Mouse (Mus musculus): ENCODE results near the gene Urah.
A peak's percentile ranks its signal among the peaks of the same experiment; 100 is the strongest.

The Urah gene

GRCm38 (mm10) chr7:140834968-140835757 lies at the start of gene Urah:
Gene Urah (plus strand): TSS chr7:140835018.
- no peak for DNase-seq

- no peak for DNase-seq
Measured at GRCm38 (mm10) chr7:140787406-140788052, 47.3 kb upstream of the Urah start, which contains the start of gene Syce1. Gene Syce1 (minus strand): TSS chr7:140787852.

GRCm38 (mm10) chr7:140788053-140788435 lies 46.8 kb upstream of the Urah start:
- DNase-seq: no peak

GRCm38 (mm10) chr7:140793541-140793940 lies 41.3 kb upstream of the Urah start:
- DNase-seq: no peak

- no peak for DNase-seq
Measured at GRCm38 (mm10) chr7:140797619-140798018, 37.2 kb upstream of the Urah start.

DNA sequence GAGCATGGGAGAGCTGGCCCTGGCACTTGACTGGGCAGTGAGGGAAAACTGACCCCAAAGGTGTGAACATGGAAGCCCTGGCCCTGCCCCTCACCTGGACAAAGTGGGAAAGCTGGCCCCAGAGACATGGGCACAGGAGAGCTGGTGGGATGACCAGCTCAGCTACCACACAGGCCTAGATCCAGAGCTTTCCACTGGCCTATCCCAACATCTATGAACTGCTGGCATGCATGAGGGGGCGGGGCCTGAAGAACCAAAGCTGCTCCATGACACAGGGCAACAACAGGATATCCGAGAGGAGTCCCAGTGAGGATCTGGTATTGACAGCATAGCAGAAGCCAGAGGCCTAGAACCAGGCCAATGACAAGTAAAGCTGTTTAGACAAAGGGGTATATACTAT lies 36.6 kb upstream of the Urah start:
- no peak for DNase-seq

- DNase-seq: no peak
Measured at GRCm38 (mm10) chr7:140802629-140803028, 32.2 kb upstream of the Urah start.

DNA sequence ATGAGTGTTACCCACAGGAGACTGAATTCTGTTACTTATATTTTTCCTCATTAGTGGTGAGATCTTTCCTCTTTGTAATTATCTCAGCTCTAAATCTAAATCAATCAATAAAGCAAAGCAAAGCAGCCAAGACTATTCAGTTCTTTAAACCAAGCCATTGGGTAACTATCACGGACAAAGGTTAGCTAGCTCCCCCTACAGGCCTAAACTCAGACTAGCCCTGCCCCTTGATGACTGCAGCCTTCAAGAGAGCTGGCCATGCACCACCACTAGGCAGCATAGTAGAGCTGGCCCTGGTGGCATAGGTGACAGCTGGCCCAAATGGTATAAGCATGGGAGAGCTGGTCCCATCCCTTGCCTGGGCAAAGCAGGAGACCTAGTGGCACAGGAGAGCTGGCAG lies 29.1 kb upstream of the Urah start:
- DNase-seq: peak in 1 of 2 experiments; percentile 6

DNA sequence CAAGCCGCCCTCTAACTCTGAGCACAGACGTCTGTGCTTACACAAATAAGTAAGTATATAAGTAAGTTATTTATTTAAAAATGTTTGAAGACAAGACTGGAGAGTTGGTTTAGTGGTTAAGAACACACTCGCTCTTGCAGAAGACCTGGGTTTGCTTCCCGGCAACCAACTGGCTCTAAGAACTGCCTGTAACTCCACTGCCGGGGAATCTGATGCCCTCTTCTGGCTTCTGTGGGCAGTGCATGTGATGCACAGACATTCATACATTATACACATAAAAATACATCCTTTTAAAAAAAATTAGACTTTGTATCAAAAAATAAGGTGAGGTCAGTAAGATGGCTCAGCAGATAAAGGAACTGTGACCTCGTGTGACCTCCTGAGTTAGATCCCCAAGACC lies 24.3 kb upstream of the Urah start:
- no peak for DNase-seq

GRCm38 (mm10) chr7:140811714-140812113 lies 23.1 kb upstream of the Urah start:
- no peak for DNase-seq

DNA sequence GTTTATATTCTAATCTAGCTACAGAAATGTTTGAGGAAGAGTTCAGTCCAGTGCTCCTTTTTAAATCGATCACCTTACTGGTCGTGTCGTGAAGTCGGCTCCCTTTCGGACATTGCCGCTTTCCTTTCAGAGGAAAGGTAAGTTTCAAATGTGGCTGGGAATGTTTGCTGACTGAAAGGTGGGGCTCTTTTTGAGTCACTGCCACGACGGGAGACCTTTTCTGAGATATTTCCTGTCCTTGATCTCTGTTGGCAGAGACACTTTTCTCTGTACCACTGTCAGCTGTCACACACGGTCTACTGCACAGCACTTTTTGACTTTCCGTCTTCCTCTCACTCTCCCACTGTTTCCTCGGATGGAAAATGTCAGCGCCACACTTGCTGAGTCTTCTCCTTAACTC lies 22.0 kb upstream of the Urah start:
- DNase-seq: no peak

- no peak for DNase-seq
Measured at GRCm38 (mm10) chr7:140820173-140820572, 14.6 kb upstream of the Urah start.

GRCm38 (mm10) chr7:140821305-140821652 lies 13.5 kb upstream of the Urah start:
- no peak for DNase-seq

DNA sequence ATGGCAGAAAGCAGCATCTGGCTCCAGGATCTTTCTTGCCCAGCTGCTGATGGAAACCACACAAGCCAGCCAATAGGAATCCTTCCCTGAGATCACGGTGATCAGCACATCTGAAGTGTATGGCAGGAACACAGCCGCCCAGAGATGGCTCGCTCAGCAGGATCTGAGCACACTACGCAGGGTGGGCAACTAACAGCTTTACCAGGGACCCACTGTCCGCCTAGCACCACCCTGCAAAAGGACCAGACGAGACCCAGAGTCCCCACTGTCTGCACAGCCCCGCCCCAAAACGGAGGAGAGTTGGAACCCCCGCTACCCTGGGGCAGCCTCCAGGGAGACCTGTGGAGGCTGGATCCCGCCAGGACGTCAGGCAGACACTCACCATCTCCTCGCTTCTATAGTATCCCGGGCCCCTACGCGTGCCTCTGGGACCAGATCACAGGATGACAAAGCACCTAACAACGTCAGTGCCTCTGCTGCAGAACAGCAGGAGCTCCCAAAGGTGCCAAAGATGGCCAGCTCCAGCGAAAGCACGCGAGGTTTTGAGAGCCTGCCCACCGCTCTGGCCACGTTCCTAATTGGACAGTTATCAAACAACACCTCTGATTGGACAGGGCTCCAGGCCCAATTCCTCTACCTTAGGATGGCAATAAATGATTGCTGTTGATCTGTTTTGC lies 13.0 kb upstream of the Urah start, which contains the start of gene Zfp941:
Gene Zfp941 (minus strand): TSS at position 526 of the 677 bp plus-strand sequence.
- no peak for DNase-seq

- DNase-seq: no peak
Measured at GRCm38 (mm10) chr7:140822731-140823130, 12.1 kb upstream of the Urah start.

- no peak for DNase-seq
Measured at GRCm38 (mm10) chr7:140828171-140828881, 6.5 kb upstream of the Urah start.

GRCm38 (mm10) chr7:140831447-140831846 lies 3.4 kb upstream of the Urah start:
- DNase-seq: no peak

- DNase-seq: no peak
Measured at GRCm38 (mm10) chr7:140833341-140833740, 1.5 kb upstream of the Urah start.

DNA sequence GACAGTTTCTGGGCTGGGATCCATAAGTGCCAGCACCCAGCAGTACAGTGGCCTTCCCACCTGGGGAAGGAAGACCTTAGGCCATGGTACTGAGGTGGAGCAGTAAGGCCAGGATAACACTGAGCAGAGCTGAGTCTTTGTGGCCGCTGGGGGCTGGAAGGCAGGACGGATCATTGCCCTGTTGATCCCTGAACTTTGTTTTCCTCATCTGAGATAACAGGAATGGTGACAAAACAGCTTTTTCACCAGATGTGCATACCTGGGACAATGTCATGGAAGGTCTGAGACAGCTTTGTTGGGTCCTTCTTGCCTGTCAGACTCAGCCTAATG lies 905 bp downstream of the Urah start:
- DNase-seq: no peak

- DNase-seq: no peak
Measured at GRCm38 (mm10) chr7:140836243-140837115, 1.7 kb downstream of the Urah start.

- DNase-seq: no peak
Measured at GRCm38 (mm10) chr7:140839556-140839955, 4.7 kb downstream of the Urah start.
